Mouse (Mus musculus): ENCODE measurements around the gene Lactbl1.

GRCm38 (mm10) chr4:136600536-136600935, 21.9 kb upstream of the Lactbl1 start:
- TF ChIP-seq POLR2A (IDR thresholded peaks at IDR 0.05; ENCODE audit: borderline replicate concordance, insufficient read depth, low read length): no peak
- TF ChIP-seq CTCF (IDR thresholded peaks at IDR 0.05; ENCODE audit: borderline replicate concordance, insufficient read depth, low read depth, low read length): no peak
